Mouse (Mus musculus) hindbrain, embryonic 13.5 days (tissue): ENCODE data around the gene Cbx1. TPM values are rescaled to one million over a fixed set of nuclear protein-coding genes. Genes with fewer than 3 reads are reported as not detected.

Experiments
- ATAC-seq: fragments of 200-750 bp; cut with Nextera tagmentation; 2 replicates; pipeline ENCODE4 v1.8.0; 2017; ENCODE audit warnings: moderate TSS enrichment; ENCODE audit not compliant: low FRiP score
- H3K27ac ChIP-seq: fragments of 300-500 bp; sonication (generic); 2 replicates; pipeline ENCODE4 v1.5.1; 2015; ENCODE audit warnings: inconsistent platforms, mild to moderate bottlenecking, moderate library complexity
- H3K27me3 ChIP-seq: fragments of 300-500 bp; sonication (generic); 2 replicates; pipeline ENCODE4 v1.6.1; 2015; ENCODE audit warnings: mild to moderate bottlenecking, inconsistent platforms
- H3K36me3 ChIP-seq: fragments of 300-500 bp; sonication (generic); 2 replicates; pipeline ENCODE4 v1.6.1; 2015; ENCODE audit warnings: mild to moderate bottlenecking, inconsistent platforms
- H3K4me1 ChIP-seq: fragments of 300-500 bp; sonication (generic); replicated peaks from 2 replicates; pipeline ENCODE4 v1.6.1; 2015; ENCODE audit warnings: inconsistent platforms
- H3K4me2 ChIP-seq: fragments of 300-500 bp; sonication (generic); 2 replicates; pipeline ENCODE4 v1.6.1; 2015; ENCODE audit warnings: inconsistent platforms, mild to moderate bottlenecking, moderate library complexity
- H3K4me3 ChIP-seq: fragments of 300-500 bp; sonication (generic); 2 replicates; pipeline ENCODE4 v1.5.1; 2015; ENCODE audit warnings: mild to moderate bottlenecking, inconsistent platforms
- H3K9ac ChIP-seq: fragments of 300-500 bp; sonication (generic); 2 replicates; pipeline ENCODE4 v1.6.1; 2015; ENCODE audit warnings: mild to moderate bottlenecking, inconsistent platforms
- H3K9me3 ChIP-seq: fragments of 300-500 bp; sonication (generic); 2 replicates; pipeline ENCODE4 v1.6.1; 2016; ENCODE audit warnings: inconsistent platforms
- WGBS: fragments of 180-500 bp; shearing (Covaris S2); methylation state at CpG from one replicate; pipeline ENCODE4 v1.1.7; 2015; 5-methylcytosine and 5-hydroxymethylcytosine counted together
- polyA plus RNA-seq: library from polyadenylated mRNA; unstranded; fragments of >200 nt; fragmentation: Nextera tagmentation; extraction: Ambion mirVana; gene quantifications from 2 replicates; pipeline ENCODE4 v1.2.1, GENCODE M21; 2015

Cbx1 gene
- 108 and 109 TPM in 2 replicates for polyA plus RNA-seq

DNA sequence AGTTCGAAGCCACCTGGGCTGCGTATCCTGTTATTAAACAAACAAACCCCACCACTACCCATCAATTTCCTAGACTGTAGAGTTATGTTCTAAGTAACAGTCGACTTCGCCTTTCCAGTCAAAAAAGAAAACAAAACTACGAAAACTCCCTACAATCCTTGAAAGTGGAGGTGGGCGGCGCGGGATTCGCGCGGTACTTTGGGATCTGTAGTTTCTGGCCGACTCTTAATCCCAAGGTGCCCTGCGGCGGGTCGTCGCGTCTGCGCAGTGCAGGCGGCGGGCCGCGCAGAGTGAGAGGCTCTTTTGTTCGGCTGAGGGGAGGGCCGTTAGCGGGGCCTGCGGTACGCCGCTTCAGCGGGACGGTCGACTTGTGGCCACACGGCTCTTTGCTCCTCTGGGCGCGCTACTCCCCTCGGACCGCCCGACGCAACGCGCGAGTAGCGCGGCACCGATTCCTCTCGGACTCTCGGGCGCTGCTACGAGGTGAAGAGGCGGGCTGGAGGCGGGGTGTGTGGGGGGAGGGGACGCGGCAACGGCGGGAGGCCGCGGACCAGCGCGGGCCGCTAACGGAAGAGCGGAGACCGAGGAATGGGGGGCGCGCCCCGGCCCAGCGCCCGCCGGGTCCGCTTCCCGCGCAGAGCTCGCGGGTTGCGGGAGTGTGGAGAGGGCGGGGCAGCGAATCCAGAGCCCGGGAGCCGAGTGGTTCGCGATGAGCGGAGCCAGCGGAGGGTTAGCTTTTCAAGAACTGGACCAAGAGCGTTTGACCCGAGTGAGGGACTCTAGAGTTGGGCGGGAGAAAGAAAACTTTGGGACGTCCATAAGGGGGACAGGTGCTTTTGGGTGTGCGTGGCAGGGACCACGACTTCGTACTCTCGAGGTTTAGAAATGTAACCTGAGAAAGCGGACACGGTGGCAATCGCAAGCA is at the start of gene Cbx1:
Gene Cbx1, plus strand, starts transcription at position 257 of the 925 bp plus-strand sequence.
- H3K9ac ChIP-seq, result peak within 1 kb of the TSS; percentile 91
- ATAC-seq, result peak; percentile 99
- 2% methylated on average over 89 of the region's 93 CpGs for WGBS
- no peaks in the 10 kb centered on the region for H3K9me3 ChIP-seq
- peak within 1 kb of the TSS; percentile 93 for H3K4me3 ChIP-seq
- H3K36me3 ChIP-seq, result no peaks in the 10 kb centered on the region
- H3K4me1 ChIP-seq, result peaks cover 47% of the 10 kb centered on the region
- peak within 1 kb of the TSS; percentile 94 for H3K4me2 ChIP-seq
- H3K27ac ChIP-seq, result peak within 1 kb of the TSS; percentile 97
- H3K27me3 ChIP-seq, result no peaks in the 10 kb centered on the region

DNA sequence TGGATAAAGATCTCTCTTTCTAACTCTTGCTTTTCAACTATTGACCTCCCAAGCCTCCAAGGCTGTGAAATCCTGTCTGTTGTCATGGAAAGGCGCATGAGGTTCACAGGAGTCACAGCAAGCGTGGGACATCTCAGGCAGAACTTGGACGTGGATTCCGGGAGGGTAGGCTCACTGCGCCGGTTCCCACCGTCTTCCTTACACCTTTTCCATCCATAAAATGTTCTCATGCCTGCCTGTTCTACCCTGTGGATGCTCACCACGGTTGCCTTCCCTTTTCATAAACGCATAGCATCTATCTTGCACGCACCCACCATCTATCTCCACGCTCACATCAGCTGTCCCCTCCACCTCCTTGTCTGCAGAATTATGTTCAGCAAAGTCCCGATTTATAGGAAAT is 48.1 kb upstream of the Cbx1 start:
- Histone ChIP-seq H3K27me3 (no peaks in the 10 kb centered on the region), H3K4me1 (peaks cover 85% of the 10 kb centered on the region), H3K9me3 (no peaks in the 10 kb centered on the region), H3K9ac (peak overlapping the region; percentile 61), H3K4me2 (peak overlapping the region; percentile 41), H3K36me3 (no peaks in the 10 kb centered on the region), H3K27ac (peak overlapping the region; percentile 93), H3K4me3 (peak overlapping the region; percentile 11; the same call in 1 of the 2 replicates)
- ATAC-seq, result no peak
- 63% methylated on average over 12 of the region's 12 CpGs for WGBS

DNA sequence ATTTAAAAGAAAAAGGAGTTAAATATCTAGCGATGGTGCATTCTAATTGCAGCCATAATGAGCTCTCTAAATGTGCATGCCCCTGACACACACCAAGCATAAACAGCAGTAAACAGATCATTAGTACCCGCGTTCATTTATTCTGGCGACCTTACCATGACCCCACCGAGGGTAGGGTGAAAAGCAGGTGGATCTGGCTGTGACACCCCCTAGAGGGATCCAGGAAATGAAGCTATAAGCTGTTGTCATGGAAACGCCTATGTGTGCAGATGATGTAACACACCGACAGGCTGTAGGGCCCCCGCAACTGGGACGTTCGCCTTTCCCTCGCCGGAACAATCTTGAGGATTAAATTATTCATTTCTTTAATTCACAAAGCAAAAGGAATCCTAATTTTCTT is 46.9 kb upstream of the Cbx1 start:
- Histone ChIP-seq H3K9ac (peak overlapping the region; percentile 61), H3K27me3 (no peaks in the 10 kb centered on the region), H3K4me1 (peaks cover 75% of the 10 kb centered on the region)

DNA sequence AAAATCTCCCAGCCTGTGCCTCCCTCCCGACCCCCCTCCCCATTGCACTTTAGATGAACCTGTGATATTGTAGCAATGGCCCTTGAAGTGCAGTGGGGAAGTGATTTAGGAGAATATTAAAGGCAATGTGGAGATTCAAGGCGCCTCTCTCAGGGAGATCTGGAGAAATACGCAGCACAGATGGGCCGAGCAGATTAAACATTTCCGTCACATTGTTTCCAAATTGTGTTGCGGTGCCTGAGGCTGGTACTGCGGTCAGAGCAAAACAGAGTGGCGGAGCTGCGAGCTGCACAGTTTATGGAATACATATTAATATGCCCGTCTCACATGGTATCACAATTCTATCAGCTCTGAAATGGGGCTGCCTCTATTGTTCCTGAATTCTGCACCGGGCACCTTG is 45.9 kb upstream of the Cbx1 start:
- H3K9ac ChIP-seq, result peak overlapping the region; percentile 40; the same call in 1 of the 2 replicates
- no peaks in the 10 kb centered on the region for H3K27me3 ChIP-seq
- H3K9me3 ChIP-seq, result no peaks in the 10 kb centered on the region
- ATAC-seq, result peak; percentile 47; the same call in 1 of the 2 replicates
- H3K4me2 ChIP-seq, result peak overlapping the region; percentile 41
- WGBS, result 37% methylated on average over 11 of the region's 11 CpGs
- H3K36me3 ChIP-seq, result no peaks in the 10 kb centered on the region
- H3K27ac ChIP-seq, result peak overlapping the region; percentile 93
- no peak overlapping the region for H3K4me3 ChIP-seq
- H3K4me1 ChIP-seq, result peaks cover 76% of the 10 kb centered on the region

More for the DNA sequence above, 46.9 kb upstream of the Cbx1 start:
- Histone ChIP-seq H3K9me3 (no peaks in the 10 kb centered on the region), H3K4me2 (peak overlapping the region; percentile 41), H3K27ac (peak overlapping the region; percentile 93), H3K4me3 (no peak overlapping the region), H3K36me3 (no peaks in the 10 kb centered on the region)
- ATAC-seq, result peak; percentile 75
- 13% methylated on average over 12 of the region's 12 CpGs for WGBS

DNA sequence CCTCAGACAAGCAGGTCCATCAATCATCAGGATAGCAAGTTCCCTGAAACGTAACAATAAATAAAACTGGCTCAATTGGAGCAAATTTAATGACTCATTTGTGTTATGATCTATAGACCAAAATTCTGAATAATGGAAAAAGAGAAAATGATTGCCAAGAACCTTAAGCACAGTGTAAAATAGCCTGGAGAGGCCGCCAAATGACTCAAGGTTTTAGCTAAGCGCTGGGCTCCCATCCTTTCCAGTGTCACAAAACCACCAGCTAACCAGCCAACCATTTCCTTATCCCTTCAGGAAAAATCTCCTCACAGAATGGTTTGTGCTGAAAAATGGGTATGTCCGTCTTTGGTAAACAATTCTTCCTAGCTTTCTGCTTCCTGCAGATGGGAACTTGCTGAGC is 45.0 kb upstream of the Cbx1 start:
- H3K27ac ChIP-seq, result peak overlapping the region; percentile 93
- no peaks in the 10 kb centered on the region for H3K36me3 ChIP-seq
- H3K9ac ChIP-seq, result peak overlapping the region; percentile 40; the same call in 1 of the 2 replicates
- no peak overlapping the region for H3K4me3 ChIP-seq
- ATAC-seq, result no peak
- H3K9me3 ChIP-seq, result no peaks in the 10 kb centered on the region
- peaks cover 68% of the 10 kb centered on the region for H3K4me1 ChIP-seq
- WGBS, result 63% methylated on average over 4 of the region's 4 CpGs
- H3K4me2 ChIP-seq, result peak overlapping the region; percentile 41; the same call in 1 of the 2 replicates
- H3K27me3 ChIP-seq, result no peaks in the 10 kb centered on the region

DNA sequence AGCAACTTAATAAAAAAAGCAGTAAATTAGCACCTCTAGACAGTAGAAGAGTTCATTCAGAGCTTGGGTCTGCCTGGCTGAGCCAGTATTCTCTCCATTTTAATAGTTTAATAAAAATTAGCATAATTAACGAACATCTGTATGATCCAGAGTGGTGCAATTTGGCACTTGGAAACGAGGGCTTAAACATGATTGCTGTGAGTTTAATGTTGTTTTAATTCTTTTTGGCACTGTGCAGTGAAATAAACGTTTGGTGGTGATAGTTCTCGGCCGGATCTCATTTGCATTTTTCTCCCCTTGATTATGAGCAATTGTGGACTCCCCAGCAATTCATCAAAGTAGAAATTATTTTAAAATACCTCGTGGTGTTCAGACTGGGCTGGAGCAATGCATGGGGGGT is 42.3 kb upstream of the Cbx1 start:
- Histone ChIP-seq H3K4me3 (no peak overlapping the region), H3K27me3 (no peaks in the 10 kb centered on the region), H3K36me3 (no peaks in the 10 kb centered on the region), H3K27ac (peak overlapping the region; percentile 89), H3K4me1 (peaks cover 47% of the 10 kb centered on the region), H3K4me2 (no peak overlapping the region), H3K9me3 (no peaks in the 10 kb centered on the region), H3K9ac (0 out of 2 replicates have a peak overlapping the region, but pooled peaks have one; percentile 49)
- 44% methylated on average over 6 of the region's 6 CpGs for WGBS
- no peak for ATAC-seq

DNA sequence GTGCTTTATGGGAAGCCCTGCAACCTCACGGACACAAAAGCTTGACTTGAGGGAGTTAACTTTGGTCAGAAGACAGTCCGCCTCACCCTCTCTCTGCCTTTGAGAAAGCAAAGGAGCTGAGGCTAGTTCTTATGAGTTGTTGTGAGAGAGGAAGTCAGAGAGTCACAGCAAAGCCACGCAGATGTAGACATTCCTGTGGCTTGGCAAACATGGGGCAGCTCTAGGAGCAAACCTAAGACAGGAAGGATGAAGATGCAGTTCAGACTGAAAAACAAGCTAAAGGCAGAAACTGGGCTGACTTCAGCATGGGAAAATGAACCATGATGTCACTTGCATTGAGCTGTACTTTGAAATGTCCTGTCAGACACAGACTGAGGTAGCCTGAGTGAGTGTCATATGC is 41.4 kb upstream of the Cbx1 start:
- H3K4me1 ChIP-seq, result peaks cover 38% of the 10 kb centered on the region
- H3K27me3 ChIP-seq, result no peaks in the 10 kb centered on the region
- H3K27ac ChIP-seq, result peak overlapping the region; percentile 89
- no peaks in the 10 kb centered on the region for H3K36me3 ChIP-seq
- WGBS, result 66% methylated on average over 3 of the region's 3 CpGs
- H3K4me3 ChIP-seq, result no peak overlapping the region
- H3K9me3 ChIP-seq, result no peaks in the 10 kb centered on the region
- peak overlapping the region; percentile 49; the same call in 1 of the 2 replicates for H3K9ac ChIP-seq
- ATAC-seq, result no peak
- peak overlapping the region; percentile 36 for H3K4me2 ChIP-seq

DNA sequence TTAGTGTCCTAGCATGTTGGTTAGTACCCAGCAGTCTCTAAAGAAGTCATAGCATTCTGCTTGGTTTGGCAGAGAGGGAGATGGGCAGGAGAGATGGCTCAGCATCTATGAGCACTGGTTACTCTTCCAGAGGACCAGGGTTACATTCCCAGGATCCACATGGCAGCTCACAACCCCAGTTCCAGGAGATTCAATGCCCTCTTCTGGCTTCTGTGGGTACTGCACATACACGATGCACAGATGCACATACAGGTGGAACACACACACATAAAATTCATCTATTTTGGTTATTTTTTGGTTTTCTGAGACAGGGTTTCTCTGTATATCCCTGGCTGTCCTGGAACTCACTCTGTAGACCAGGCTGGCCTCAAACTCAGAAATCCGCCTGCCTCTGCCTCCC is 33.6 kb upstream of the Cbx1 start:
- ATAC-seq, result no peak
- Histone ChIP-seq H3K27me3 (no peaks in the 10 kb centered on the region), H3K36me3 (no peaks in the 10 kb centered on the region), H3K9ac (no peak overlapping the region), H3K9me3 (no peaks in the 10 kb centered on the region), H3K4me1 (no peaks in the 10 kb centered on the region), H3K4me2 (no peak overlapping the region), H3K4me3 (no peak overlapping the region), H3K27ac (no peak overlapping the region)
- WGBS, result 98% methylated on average over 2 of the region's 2 CpGs

DNA sequence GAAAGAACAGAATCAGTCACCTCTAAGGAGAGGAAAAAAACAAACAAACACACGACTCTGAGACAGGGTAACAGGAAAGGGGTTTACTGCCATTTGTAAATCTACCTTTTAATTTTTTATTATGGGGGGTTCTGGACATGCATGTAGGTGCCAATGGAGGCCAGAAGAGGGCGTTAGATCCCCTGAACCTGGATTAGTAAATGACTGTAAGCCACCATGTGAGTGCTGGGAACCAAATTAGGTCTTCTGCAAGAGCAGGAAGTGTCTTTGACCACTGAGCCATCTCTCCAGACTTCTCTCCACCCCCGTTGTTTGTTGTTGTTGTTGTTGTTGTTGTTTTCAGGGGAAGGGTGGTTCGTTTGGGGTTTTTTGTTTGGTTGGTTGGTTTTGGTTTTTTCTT is 31.5 kb upstream of the Cbx1 start:
- no peak overlapping the region for H3K9ac ChIP-seq
- WGBS, result 59% methylated on average over 4 of the region's 4 CpGs
- no peak overlapping the region for H3K4me3 ChIP-seq
- 0 out of 2 replicates have a peak, but pooled peaks cover 4% of the 10 kb centered on the region for H3K4me1 ChIP-seq
- no peaks in the 10 kb centered on the region for H3K36me3 ChIP-seq
- no peak for ATAC-seq
- no peaks in the 10 kb centered on the region for H3K9me3 ChIP-seq
- no peak overlapping the region for H3K4me2 ChIP-seq
- no peaks in the 10 kb centered on the region for H3K27me3 ChIP-seq
- H3K27ac ChIP-seq, result no peak overlapping the region

DNA sequence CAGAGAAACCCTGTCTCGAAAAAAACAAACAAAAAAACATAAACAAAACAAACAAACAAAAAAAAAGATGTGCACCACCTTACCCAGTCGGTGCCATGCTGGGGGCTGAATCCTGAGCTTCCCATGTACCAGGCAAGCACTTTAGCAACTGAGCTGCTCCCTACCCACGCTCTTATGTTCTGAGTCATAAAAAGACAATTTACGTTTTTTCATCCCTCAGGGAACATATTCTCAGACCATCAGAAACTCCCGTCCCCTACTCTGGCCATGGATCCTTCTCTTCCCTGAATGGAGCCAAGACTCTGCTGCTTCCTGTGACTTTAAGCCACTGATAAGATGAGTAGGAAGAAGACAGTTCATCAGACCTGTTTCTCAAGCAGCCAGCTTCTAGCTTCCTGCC is 30.5 kb upstream of the Cbx1 start:
- WGBS, result 70% methylated on average over 5 of the region's 5 CpGs
- peaks cover 13% of the 10 kb centered on the region for H3K4me1 ChIP-seq
- no peaks in the 10 kb centered on the region for H3K9me3 ChIP-seq
- H3K27me3 ChIP-seq, result no peaks in the 10 kb centered on the region
- no peak overlapping the region for H3K4me2 ChIP-seq
- H3K4me3 ChIP-seq, result no peak overlapping the region
- H3K27ac ChIP-seq, result no peak overlapping the region
- no peak for ATAC-seq
- H3K36me3 ChIP-seq, result no peaks in the 10 kb centered on the region
- no peak overlapping the region for H3K9ac ChIP-seq

DNA sequence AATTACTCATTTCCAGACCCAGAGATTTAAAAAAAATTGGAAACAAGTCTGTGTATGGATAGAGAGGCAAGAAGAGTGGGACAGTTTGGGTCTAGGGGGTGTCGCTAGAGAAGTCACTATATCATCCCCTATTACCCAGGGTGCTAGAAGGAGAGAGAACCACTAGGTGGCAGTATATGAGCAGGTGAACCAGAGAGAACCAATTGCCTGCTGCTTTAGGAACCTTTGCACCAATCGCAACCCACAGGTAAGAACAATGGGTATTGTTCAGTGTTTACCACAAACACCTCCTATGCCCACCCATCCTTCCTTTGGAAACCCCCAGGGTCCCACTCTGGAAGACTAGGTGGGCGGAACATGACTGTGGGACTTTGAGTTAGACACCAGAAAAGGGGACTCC is 28.9 kb upstream of the Cbx1 start:
- Histone ChIP-seq H3K27ac (no peak overlapping the region), H3K9me3 (no peaks in the 10 kb centered on the region), H3K9ac (no peak overlapping the region), H3K36me3 (no peaks in the 10 kb centered on the region), H3K4me2 (no peak overlapping the region), H3K4me1 (peaks cover 28% of the 10 kb centered on the region), H3K27me3 (no peaks in the 10 kb centered on the region), H3K4me3 (no peak overlapping the region)
- WGBS, result 49% methylated on average over 3 of the region's 3 CpGs
- no peak for ATAC-seq

DNA sequence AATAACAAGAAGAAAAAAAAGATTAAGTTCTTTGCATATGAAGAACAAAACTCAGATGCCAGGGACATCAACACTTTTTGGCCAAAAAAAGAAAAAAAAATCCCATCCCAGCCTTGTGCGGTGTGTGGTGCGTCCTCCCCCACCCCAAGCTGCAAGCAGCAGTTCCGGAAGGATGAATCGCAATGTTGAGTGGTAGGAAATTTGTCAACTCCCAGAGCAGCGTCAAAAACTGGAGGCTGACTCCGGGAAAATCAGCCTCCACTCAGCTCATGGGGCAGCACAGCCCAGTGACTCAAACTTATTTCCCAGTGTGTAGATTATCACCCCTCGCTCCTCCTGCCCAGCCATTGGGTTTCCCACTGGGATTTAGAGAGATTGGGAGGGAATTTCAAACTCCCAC is 26.9 kb upstream of the Cbx1 start:
- H3K27me3 ChIP-seq, result no peaks in the 10 kb centered on the region
- no peak overlapping the region for H3K4me2 ChIP-seq
- H3K4me1 ChIP-seq, result peaks cover 47% of the 10 kb centered on the region
- no peak overlapping the region for H3K4me3 ChIP-seq
- peaks cover 6% of the 10 kb centered on the region; the same call in 1 of the 2 replicates for H3K36me3 ChIP-seq
- 0 out of 2 replicates have a peak overlapping the region, but pooled peaks have one; percentile 3 for H3K27ac ChIP-seq
- no peak overlapping the region for H3K9ac ChIP-seq
- no peaks in the 10 kb centered on the region for H3K9me3 ChIP-seq
- WGBS, result 55% methylated on average over 7 of the region's 7 CpGs
- ATAC-seq, result no peak
